Mouse (Mus musculus) left cerebral cortex, adult 8-10 months (tissue): ENCODE results near the gene Tmem82. TPM values are rescaled to one million over a fixed set of nuclear protein-coding genes. Genes with fewer than 3 reads are reported as not detected.

Experiments used
- DNase-seq, 2 experiments: peaks; one replicate each; pipeline ENCODE4 v3.0.0; 2022; ENCODE audit warnings: low spot score in 2 of 2
- total RNA-seq, 4 experiments: library from RNA; stranded (reverse); gene quantifications; 2 replicates each; pipeline ENCODE4 v1.2.4; 2022

Tmem82 gene
- 1 to 10 TPM in 1 of 4 experiments, under 1 TPM in 3; 0.43 to 1.1 (median 0.51) TPM for total RNA-seq

- DNase-seq = no peak
Measured at GRCm38 (mm10) chr4:141618565-141619243, at the start of gene Tmem82. Gene Tmem82 (minus strand): TSS chr4:141618633.

GRCm38 (mm10) chr4:141664799-141665198 lies 46.4 kb upstream of the Tmem82 start, which contains the start of gene Plekhm2:
Gene Plekhm2 (minus strand): TSS chr4:141664899.
- no peak for DNase-seq

- peak; percentile 51 to 58 for DNase-seq
Measured at GRCm38 (mm10) chr4:141664011-141664745, 45.7 kb upstream of the Tmem82 start.

- DNase-seq = no peak
Measured at GRCm38 (mm10) chr4:141663122-141663931, 44.9 kb upstream of the Tmem82 start.

- DNase-seq = no peak
Measured at GRCm38 (mm10) chr4:141660884-141661283, 42.5 kb upstream of the Tmem82 start.

GRCm38 (mm10) chr4:141659739-141660138 lies 41.3 kb upstream of the Tmem82 start:
- DNase-seq = no peak

GRCm38 (mm10) chr4:141658846-141659484 lies 40.5 kb upstream of the Tmem82 start:
- DNase-seq = no peak

- DNase-seq = no peak
Measured at GRCm38 (mm10) chr4:141656932-141657331, 38.5 kb upstream of the Tmem82 start.

- DNase-seq = no peak
Measured at GRCm38 (mm10) chr4:141655908-141656608, 37.6 kb upstream of the Tmem82 start.

GRCm38 (mm10) chr4:141654509-141654908 lies 36.1 kb upstream of the Tmem82 start:
- DNase-seq = no peak

- no peak for DNase-seq
Measured at GRCm38 (mm10) chr4:141653813-141654212, 35.4 kb upstream of the Tmem82 start.

GRCm38 (mm10) chr4:141653044-141653443 lies 34.6 kb upstream of the Tmem82 start:
- DNase-seq = no peak

GRCm38 (mm10) chr4:141651944-141652343 lies 33.5 kb upstream of the Tmem82 start:
- DNase-seq = no peak

- DNase-seq = no peak
Measured at GRCm38 (mm10) chr4:141651286-141651685, 32.9 kb upstream of the Tmem82 start.

GRCm38 (mm10) chr4:141649244-141649643 lies 30.8 kb upstream of the Tmem82 start:
- DNase-seq = no peak

- no peak for DNase-seq
Measured at GRCm38 (mm10) chr4:141648262-141648661, 29.8 kb upstream of the Tmem82 start.

GRCm38 (mm10) chr4:141647187-141647586 lies 28.8 kb upstream of the Tmem82 start:
- no peak for DNase-seq

- no peak for DNase-seq
Measured at GRCm38 (mm10) chr4:141645988-141646387, 27.6 kb upstream of the Tmem82 start.

GRCm38 (mm10) chr4:141643118-141643855 lies 24.9 kb upstream of the Tmem82 start:
- DNase-seq = peak in 1 of 2 experiments; percentile 57
